ENCODE assay signal across 8 mouse cellular contexts in the genomic region with DNA sequence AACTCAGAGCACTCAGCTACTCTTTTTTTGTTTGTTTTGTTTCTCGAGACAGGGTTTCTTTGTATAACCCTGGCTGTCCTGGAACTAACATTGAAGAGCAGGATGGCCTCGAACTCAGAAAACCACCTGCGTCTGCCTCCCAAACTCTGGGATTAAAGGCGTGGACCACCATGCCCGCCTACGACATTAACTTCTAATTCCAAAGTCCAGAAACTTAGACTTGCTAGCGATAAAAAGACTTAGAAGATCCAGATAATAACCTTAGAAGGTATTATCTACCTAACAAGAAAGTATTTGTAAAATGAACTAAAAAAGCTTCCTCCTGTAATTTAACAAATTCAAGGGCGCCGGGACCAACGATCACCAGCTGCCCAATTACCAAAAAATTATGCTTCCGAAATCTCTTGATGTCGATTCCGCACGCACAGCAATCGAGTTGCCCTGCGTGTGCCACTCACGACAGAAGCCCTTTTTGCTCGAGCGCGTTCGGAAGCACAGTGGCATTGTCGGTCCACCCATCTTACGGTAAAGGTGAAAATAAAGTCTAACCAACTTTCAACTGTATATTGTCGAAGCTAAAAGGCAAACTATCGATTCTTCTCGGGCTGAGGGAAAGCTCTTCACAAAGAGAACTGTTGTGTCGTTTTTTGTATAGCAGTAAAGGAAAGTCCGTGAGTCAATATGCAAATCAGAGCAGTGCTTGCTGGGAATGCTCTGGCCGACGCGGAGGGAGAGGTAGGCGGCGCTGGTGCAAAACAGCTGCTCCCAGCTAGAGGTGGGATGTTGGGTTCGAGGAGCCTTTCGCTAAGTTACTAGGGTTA. TPM values are rescaled to one million over a fixed set of nuclear protein-coding genes. Genes with fewer than 3 reads are reported as not detected.
DNase-seq lines count a peak whose midpoint lies in the region; ATAC-seq and TF ChIP-seq lines count a peak whose summit lies in the region.

No protein-coding gene starts in this region.

- H3K9me3 ChIP-seq in hindbrain, postnatal 0 days (ENCODE audit: low read length), result no peaks in the 10 kb centered on the region

- peak overlapping the region; percentile 94 for H3K27ac ChIP-seq in hindbrain, postnatal 0 days
- H3K27ac ChIP-seq in left cerebral cortex, adult 2 months, result peak overlapping the region; percentile 98

- DNase-seq in WW6 (ENCODE audit: low read depth, low spot score), result peak; percentile 77
- peak; percentile 54 to 85 for DNase-seq in cerebellum, postnatal 4 days (ENCODE audit: low spot score in 2 of 2)
- DNase-seq in gastrocnemius, adult 18-20 months (ENCODE audit: low spot score), result peak; percentile 90
- peak; percentile 94 for DNase-seq in hindbrain, postnatal 0 days (ENCODE audit: low spot score)
- peak; percentile 77 to 79 for DNase-seq in left cerebral cortex, adult 2 months (ENCODE audit: extremely low spot score in 1 of 2, low spot score in 2 of 2)
- DNase-seq in right cerebral cortex, adult 2 months (ENCODE audit: low spot score in 2 of 2), result peak; percentile 86
- DNase-seq in urinary bladder, postnatal 14 days (ENCODE audit: low spot score), result peak; percentile 84

- 0 out of 2 replicates have a peak, but pooled peaks cover 4% of the 10 kb centered on the region for H3K4me1 ChIP-seq in hindbrain, postnatal 0 days (ENCODE audit: insufficient read depth, low read length)

- peak; percentile 76 for TF ChIP-seq CTCF in hindbrain, postnatal 0 days (IDR thresholded peaks at IDR 0.05; ENCODE audit: low read depth)
- TF ChIP-seq CTCF in left cerebral cortex, adult 2 months (IDR thresholded peaks at IDR 0.05), result peak; percentile 31

- under 1% methylated on average over 35 of the region's 35 CpGs for WGBS in hindbrain, postnatal 0 days

- H3K4me2 ChIP-seq in hindbrain, postnatal 0 days (ENCODE audit: low read depth, low read length), result peak overlapping the region; percentile 64

- intact Hi-C loops in left cerebral cortex, adult 2 months (cut with DNase I), result loop anchor here (1.0 kb wide), 1 partner anchor 9 kb away; a partner anchor contains a TSS

- H3K27me3 ChIP-seq in hindbrain, postnatal 0 days (ENCODE audit: insufficient read depth, low read length), result no peaks in the 10 kb centered on the region

- peak overlapping the region; percentile 56 for H3K9ac ChIP-seq in hindbrain, postnatal 0 days (replicated peaks; ENCODE audit: low read length)

- H3K4me3 ChIP-seq in hindbrain, postnatal 0 days (ENCODE audit: low read length), result peak overlapping the region; percentile 33
- H3K4me3 ChIP-seq in left cerebral cortex, adult 2 months, result peak overlapping the region; percentile 44

- ATAC-seq in hindbrain, postnatal 0 days, result peak; percentile 77
- peak; percentile 66 for ATAC-seq in megakaryocyte, adult 5-6 weeks (ENCODE audit: poor library complexity, severe bottlenecking)

- no peaks in the 10 kb centered on the region for H3K36me3 ChIP-seq in hindbrain, postnatal 0 days (ENCODE audit: insufficient read depth, low read length)

RNA-seq across cellular contexts. Expression of a gene that starts 4.2 kb away (rescaled TPM):
- 10 to 100 TPM; 34.4 to 37.3 TPM for total RNA-seq in gastrocnemius, adult 18-20 months (2021)
- 7.3 and 7.6 TPM in 2 replicates for total RNA-seq in hindbrain, postnatal 0 days (2014; rRNA removed)
- 30.0 and 30.5 TPM in 2 replicates for polyA plus RNA-seq in hindbrain, postnatal 0 days (2015; fragmentation: Nextera tagmentation; extraction: Ambion mirVana)
- total RNA-seq in left cerebral cortex, adult 2 months (2021), result 10 to 100 TPM; 22.1 to 24.4 TPM
- 40.8 and 41.2 TPM in 2 replicates for total RNA-seq in megakaryocyte, adult 5-6 weeks (2015)
- total RNA-seq in megakaryocyte, adult 5-6 weeks (2017), result 49.0 and 74.5 TPM in 2 replicates

RNA-seq across cellular contexts. Expression of a gene that starts 8.5 kb away (rescaled TPM):
- 1 to 10 TPM; 6.7 to 8.0 TPM for total RNA-seq in gastrocnemius, adult 18-20 months (2021)
- total RNA-seq in hindbrain, postnatal 0 days (2014; rRNA removed), result 19.1 and 20.1 TPM in 2 replicates
- polyA plus RNA-seq in hindbrain, postnatal 0 days (2015; fragmentation: Nextera tagmentation; extraction: Ambion mirVana), result 29.9 and 30.2 TPM in 2 replicates
- 10 to 100 TPM; 22.1 to 26.1 TPM for total RNA-seq in left cerebral cortex, adult 2 months (2021)
- 17.9 and 21.6 TPM in 2 replicates for total RNA-seq in megakaryocyte, adult 5-6 weeks (2015)
- total RNA-seq in megakaryocyte, adult 5-6 weeks (2017), result 29.0 and 29.5 TPM in 2 replicates

RNA-seq across cellular contexts. Expression of a gene that starts 33.2 kb away (rescaled TPM):
- under 1 TPM in 1 of 2 experiments, not detected in 1; 0.31 TPM for total RNA-seq in gastrocnemius, adult 18-20 months (2021)
- 4.9 and 5.4 TPM in 2 replicates for total RNA-seq in hindbrain, postnatal 0 days (2014; rRNA removed)
- 5.1 and 5.9 TPM in 2 replicates for polyA plus RNA-seq in hindbrain, postnatal 0 days (2015; fragmentation: Nextera tagmentation; extraction: Ambion mirVana)
- total RNA-seq in left cerebral cortex, adult 2 months (2021), result 1 to 10 TPM; 1.6 to 2.6 TPM
- total RNA-seq in megakaryocyte, adult 5-6 weeks (2015), result not detected in 2 replicates
- not detected in 2 replicates for total RNA-seq in megakaryocyte, adult 5-6 weeks (2017)

RNA-seq across cellular contexts. Expression of a gene that starts 57.8 kb away (rescaled TPM):
- total RNA-seq in gastrocnemius, adult 18-20 months (2021), result 10 to 100 TPM; 29.7 to 29.8 TPM
- 56.4 and 57.1 TPM in 2 replicates for total RNA-seq in hindbrain, postnatal 0 days (2014; rRNA removed)
- polyA plus RNA-seq in hindbrain, postnatal 0 days (2015; fragmentation: Nextera tagmentation; extraction: Ambion mirVana), result 86.4 and 87.7 TPM in 2 replicates
- total RNA-seq in left cerebral cortex, adult 2 months (2021), result 10 to 100 TPM; 41.4 to 44.3 TPM
- total RNA-seq in megakaryocyte, adult 5-6 weeks (2015), result 32.4 and 32.9 TPM in 2 replicates
- total RNA-seq in megakaryocyte, adult 5-6 weeks (2017), result 35.0 and 42.0 TPM in 2 replicates

RNA-seq across cellular contexts. Expression of a gene that starts 59.4 kb away (rescaled TPM):
- 10 to 100 TPM in 1 of 2 experiments, 1 to 10 TPM in 1; 9.9 to 11.4 TPM for total RNA-seq in gastrocnemius, adult 18-20 months (2021)
- total RNA-seq in hindbrain, postnatal 0 days (2014; rRNA removed), result 53.2 and 79.3 TPM in 2 replicates
- 56.6 and 62.6 TPM in 2 replicates for polyA plus RNA-seq in hindbrain, postnatal 0 days (2015; fragmentation: Nextera tagmentation; extraction: Ambion mirVana)
- total RNA-seq in left cerebral cortex, adult 2 months (2021), result 10 to 100 TPM; 22.4 to 24.9 TPM
- 25.3 and 32.6 TPM in 2 replicates for total RNA-seq in megakaryocyte, adult 5-6 weeks (2015)
- total RNA-seq in megakaryocyte, adult 5-6 weeks (2017), result 22.6 and 25.7 TPM in 2 replicates

Comparison
In these comparisons a context has a peak if more than half of its experiments do, and no peak if none do; other contexts are left out.
1. Peak in every context shown above with its lines: DNase-seq, ATAC-seq, H3K4me3 ChIP-seq and H3K27ac ChIP-seq.